30 mouse cellular contexts compared by ENCODE assay signal in the genomic region with DNA sequence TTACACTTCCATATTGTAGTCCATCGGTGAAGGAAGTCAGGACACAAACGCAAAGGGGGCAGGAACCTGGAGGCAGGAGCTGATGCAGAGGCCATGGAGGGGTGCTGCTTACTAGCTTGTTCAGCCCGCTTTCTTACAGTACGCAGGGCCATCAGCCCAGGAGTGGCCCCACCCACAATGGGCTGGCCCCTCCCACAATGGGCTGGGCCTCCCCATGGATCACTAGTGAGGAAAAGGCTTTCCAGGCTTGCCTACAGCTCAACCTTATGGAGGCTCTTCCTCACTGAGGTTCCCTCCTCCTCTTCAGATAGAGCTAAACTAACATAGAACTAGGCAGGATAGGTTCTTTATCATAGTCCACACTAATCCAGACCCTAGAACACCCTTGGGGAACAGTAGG. TPM values are rescaled to one million over a fixed set of nuclear protein-coding genes. Genes with fewer than 3 reads are reported as not detected.
A peak's percentile ranks its signal among the peaks of the same experiment; 100 is the strongest.
DNase-seq lines count a peak whose midpoint lies in the region; ATAC-seq lines count a peak whose summit lies in the region.
"Had no signal": no experiment of that assay in that cellular context is flagged by ENCODE, and none has a peak within 500 bp of the region (broad histone marks: within the 10 kb centered on the region; RNA-seq: fewer than 3 reads in every experiment).

No protein-coding gene starts in this region.

- H3K36me3 ChIP-seq in liver, embryonic 11.5 days (ENCODE audit: control insufficient read depth, insufficient read depth, low read length) = peaks cover 19% of the 10 kb centered on the region; the same call in 1 of the 2 replicates

- peaks cover 9% of the 10 kb centered on the region for H3K4me1 ChIP-seq in liver, embryonic 11.5 days (replicated peaks; ENCODE audit: control insufficient read depth, insufficient read depth, low read length)

- no peak for ATAC-seq in liver, embryonic 11.5 days (replicated peaks; ENCODE audit: low FRiP score)
- ATAC-seq: activated CD4-positive, CD25-positive, alpha-beta regulatory T cell, adult 4 months; forebrain, embryonic 14.5 days; forebrain, postnatal 0 days; hindbrain, postnatal 0 days; inflammation-experienced regulatory T-cells, adult 6 months; intestine, embryonic 16.5 days; Patski had no signal

- H3K27ac ChIP-seq in liver, embryonic 11.5 days (ENCODE audit: low read depth, low read length) = no peak overlapping the region
- H3K27ac ChIP-seq: embryonic facial prominence, embryonic 12.5 days; embryonic facial prominence, embryonic 15.5 days; gastrocnemius, adult 2 months; heart, embryonic 15.5 days; hindbrain, embryonic 14.5 days; hindbrain, postnatal 0 days had no signal

- H3K9me3 ChIP-seq in liver, embryonic 11.5 days (ENCODE audit: control insufficient read depth, low read length) = no peaks in the 10 kb centered on the region
- H3K9me3 ChIP-seq: embryonic facial prominence, embryonic 12.5 days; embryonic facial prominence, embryonic 15.5 days; G1E; heart, embryonic 12.5 days; heart, embryonic 15.5 days had no signal

- H3K9ac ChIP-seq in liver, embryonic 11.5 days (ENCODE audit: low read depth, low read length) = no peak overlapping the region
- H3K9ac ChIP-seq: embryonic facial prominence, embryonic 12.5 days; embryonic facial prominence, embryonic 15.5 days; forebrain, postnatal 0 days; heart, embryonic 12.5 days; heart, embryonic 15.5 days; hindbrain, embryonic 14.5 days had no signal

- H3K4me2 ChIP-seq in liver, embryonic 11.5 days = no peak overlapping the region
- H3K4me2 ChIP-seq: embryonic facial prominence, embryonic 12.5 days; embryonic facial prominence, embryonic 15.5 days; heart, embryonic 12.5 days; heart, embryonic 15.5 days; hindbrain, embryonic 14.5 days had no signal

- DNase-seq in liver (peak; percentile 48), ZHBTc4 (ENCODE audit: low read depth, low spot score) (peak; percentile 89)
- DNase-seq in liver, embryonic 11.5 days (ENCODE audit: low spot score) = no peak
- DNase-seq in CD4-positive helper T cell, adult 2 months (ENCODE audit: low read depth, low spot score) = peak; percentile 13
- no peak for DNase-seq in cerebellum, adult 18-20 months
- DNase-seq in thymus, postnatal 25 days = no peak
- DNase-seq: adrenal gland, adult 8-10 months; adrenal gland, postnatal 25 days; cerebellum, adult 11-12 months; cerebellum, adult 9-10 months; cerebellum, postnatal 14 days; forebrain, postnatal 0 days; gastrocnemius, adult 2 months; gastrocnemius, postnatal 14 days; heart, adult 18-20 months; heart, postnatal 10 days; heart, postnatal 36 days had no signal

- no peaks in the 10 kb centered on the region for H3K27me3 ChIP-seq in liver, embryonic 11.5 days (replicated peaks; ENCODE audit: control insufficient read depth, insufficient read depth, low read length)
- H3K27me3 ChIP-seq: embryonic facial prominence, embryonic 12.5 days; embryonic facial prominence, embryonic 15.5 days; heart, embryonic 12.5 days; heart, embryonic 15.5 days; Patski had no signal

- WGBS in liver, embryonic 11.5 days = 91% methylated on average over 4 of the region's 4 CpGs

- no peak overlapping the region for H3K4me3 ChIP-seq in liver, embryonic 11.5 days (ENCODE audit: low read depth, low read length)
- H3K4me3 ChIP-seq: embryonic facial prominence, embryonic 12.5 days; embryonic facial prominence, embryonic 15.5 days; gastrocnemius, adult 2 months; heart, embryonic 12.5 days; heart, embryonic 15.5 days had no signal

RNA-seq across cellular contexts. Expression of a gene that starts 3.2 kb away (rescaled TPM):
- polyA plus RNA-seq in liver, embryonic 11.5 days (2014; fragmentation: Nextera tagmentation; extraction: Ambion mirVana) = 78.1 and 81.0 TPM in 2 replicates

RNA-seq across cellular contexts. Expression of a gene that starts 14.0 kb away (rescaled TPM):
- 77.5 and 79.0 TPM in 2 replicates for polyA plus RNA-seq in liver, embryonic 11.5 days (2014; fragmentation: Nextera tagmentation; extraction: Ambion mirVana)
- polyA plus RNA-seq: activated CD4-positive, CD25-positive, alpha-beta regulatory T cell, adult 4 months; C2C12; G1E; inflammation-experienced regulatory T-cells, adult 6 months; Patski had no signal

Comparison
In these comparisons a context has a peak if more than half of its experiments do, and no peak if none do; other contexts are left out.
1. DNase-seq: peak in liver (single experiment), CD4-positive helper T cell, adult 2 months (single experiment) and ZHBTc4 (single experiment); none in liver, embryonic 11.5 days (single experiment), cerebellum, adult 18-20 months (0 of 2) and thymus, postnatal 25 days (single experiment).